Comparison of ENCODE assay signal across 8 mouse cellular contexts in genomic region chr9:44305466-44306079, GRCm38 (mm10). TPM values are rescaled to one million over a fixed set of nuclear protein-coding genes. Genes with fewer than 3 reads are reported as not detected.
DNase-seq lines count a peak whose midpoint lies in the region; ATAC-seq and TF ChIP-seq lines count a peak whose summit lies in the region.

Gene Hinfp, minus strand, starts transcription at chr9:44305671.

- DNase-seq in 3T3-L1 (ENCODE audit: low read depth, low spot score): peak; percentile 99
- DNase-seq in adrenal gland, postnatal 4 days (ENCODE audit: low spot score in 2 of 2): peak; percentile 90 to 97
- DNase-seq in embryonic facial prominence, embryonic 14.5 days (ENCODE audit: low spot score): peak; percentile 100
- peak; percentile 97 to 99 for DNase-seq in heart, adult 2 months
- peak; percentile 98 to 99 for DNase-seq in kidney, adult 8-10 months
- peak; percentile 88 to 97 for DNase-seq in spleen, postnatal 10 days (ENCODE audit: low spot score in 2 of 2)

- intact Hi-C loops in heart, adult 2 months (cut with DNase I): loop anchor here (2.0 to 5.0 kb wide), 2 partner anchors 21 to 37 kb away; partner anchors contain the start of genes Dpagt1 and Hmbs

- TF ChIP-seq POLR2A in heart, adult 2 months (IDR thresholded peaks at IDR 0.05; ENCODE audit: insufficient read depth, low read depth, low read length): peak; percentile 92

- peak within 1 kb of the TSS; percentile 59 for H3K27ac ChIP-seq in embryonic facial prominence, embryonic 14.5 days (replicated peaks; ENCODE audit: low read depth, low read length)
- peak within 1 kb of the TSS; percentile 82 for H3K27ac ChIP-seq in heart, adult 2 months
- H3K27ac ChIP-seq in limb, embryonic 13.5 days: peak within 1 kb of the TSS; percentile 75
- peak within 1 kb of the TSS; percentile 86 for H3K27ac ChIP-seq in midbrain, embryonic 16.5 days (ENCODE audit: low read length)

- peaks cover 2% of the 10 kb centered on the region; the same call in 1 of the 2 replicates for H3K79me2 ChIP-seq in heart, adult 2 months (replicated peaks; ENCODE audit: control insufficient read depth, insufficient read depth, low read length)

- TF ChIP-seq EP300 in heart, adult 2 months (IDR thresholded peaks at IDR 0.05; ENCODE audit: insufficient read depth, low read depth, low read length): peak; percentile 84

- no peaks in the 10 kb centered on the region for H3K9me3 ChIP-seq in embryonic facial prominence, embryonic 14.5 days (ENCODE audit: control insufficient read depth, low read length)
- no peaks in the 10 kb centered on the region for H3K9me3 ChIP-seq in limb, embryonic 13.5 days
- H3K9me3 ChIP-seq in midbrain, embryonic 16.5 days (replicated peaks; ENCODE audit: control insufficient read depth, low read length, poor library complexity, severe bottlenecking): no peaks in the 10 kb centered on the region

- no peaks in the 10 kb centered on the region for H3K27me3 ChIP-seq in embryonic facial prominence, embryonic 14.5 days (replicated peaks; ENCODE audit: control insufficient read depth, insufficient read depth, low read length)
- H3K27me3 ChIP-seq in heart, adult 2 months (ENCODE audit: control insufficient read depth, insufficient read depth, low read length): no peaks in the 10 kb centered on the region
- H3K27me3 ChIP-seq in limb, embryonic 13.5 days: no peaks in the 10 kb centered on the region
- H3K27me3 ChIP-seq in midbrain, embryonic 16.5 days (ENCODE audit: control insufficient read depth, insufficient read depth, low read depth, low read length): no peaks in the 10 kb centered on the region

- under 1% methylated on average over 35 of the region's 54 CpGs for WGBS in embryonic facial prominence, embryonic 14.5 days
- under 1% methylated on average over 54 of the region's 54 CpGs for WGBS in heart, adult 2 months
- under 1% methylated on average over 54 of the region's 54 CpGs for WGBS in limb, embryonic 13.5 days
- WGBS in midbrain, embryonic 16.5 days: under 1% methylated on average over 50 of the region's 54 CpGs

- TF ChIP-seq CTCF in heart, adult 2 months (IDR thresholded peaks at IDR 0.05): no peak

- H3K9ac ChIP-seq in embryonic facial prominence, embryonic 14.5 days (ENCODE audit: low read depth, low read length): peak within 1 kb of the TSS; percentile 79
- H3K9ac ChIP-seq in heart, adult 2 months (ENCODE audit: low read depth, low read length): peak within 1 kb of the TSS; percentile 79
- peak within 1 kb of the TSS; percentile 96 for H3K9ac ChIP-seq in limb, embryonic 13.5 days
- peak within 1 kb of the TSS; percentile 95 for H3K9ac ChIP-seq in midbrain, embryonic 16.5 days (ENCODE audit: low read depth, low read length)

- peak within 1 kb of the TSS; percentile 77 for H3K4me2 ChIP-seq in embryonic facial prominence, embryonic 14.5 days (ENCODE audit: low read depth, low read length)
- peak within 1 kb of the TSS; percentile 82 for H3K4me2 ChIP-seq in limb, embryonic 13.5 days (replicated peaks)
- peak within 1 kb of the TSS; percentile 66 for H3K4me2 ChIP-seq in midbrain, embryonic 16.5 days (ENCODE audit: low read length)

- H3K4me1 ChIP-seq in embryonic facial prominence, embryonic 14.5 days (ENCODE audit: control insufficient read depth, insufficient read depth, low read length): 0 out of 2 replicates have a peak, but pooled peaks cover 3% of the 10 kb centered on the region
- peaks cover 3% of the 10 kb centered on the region for H3K4me1 ChIP-seq in heart, adult 2 months (ENCODE audit: control insufficient read depth, insufficient read depth, low read length)
- peaks cover 16% of the 10 kb centered on the region for H3K4me1 ChIP-seq in limb, embryonic 13.5 days
- H3K4me1 ChIP-seq in midbrain, embryonic 16.5 days (ENCODE audit: control insufficient read depth, insufficient read depth, low read length): peaks cover 13% of the 10 kb centered on the region

- peak; percentile 99 for ATAC-seq in embryonic facial prominence, embryonic 14.5 days (ENCODE audit: low read depth)
- ATAC-seq in limb, embryonic 13.5 days (ENCODE audit: low FRiP score, low read depth): peak; percentile 99
- peak; percentile 98 for ATAC-seq in midbrain, embryonic 16.5 days

- H3K4me3 ChIP-seq in embryonic facial prominence, embryonic 14.5 days (ENCODE audit: low read depth, low read length): peak within 1 kb of the TSS; percentile 67
- H3K4me3 ChIP-seq in heart, adult 2 months: peak within 1 kb of the TSS; percentile 93
- peak within 1 kb of the TSS; percentile 96 for H3K4me3 ChIP-seq in limb, embryonic 13.5 days
- H3K4me3 ChIP-seq in midbrain, embryonic 16.5 days (ENCODE audit: low read depth, low read length): peak within 1 kb of the TSS; percentile 91

- H3K36me3 ChIP-seq in embryonic facial prominence, embryonic 14.5 days (ENCODE audit: control insufficient read depth, insufficient read depth, low read length): peaks cover 24% of the 10 kb centered on the region
- no peaks in the 10 kb centered on the region for H3K36me3 ChIP-seq in heart, adult 2 months (ENCODE audit: control insufficient read depth, insufficient read depth, low read length)
- H3K36me3 ChIP-seq in limb, embryonic 13.5 days: peaks cover 28% of the 10 kb centered on the region
- peaks cover 8% of the 10 kb centered on the region; the same call in 1 of the 2 replicates for H3K36me3 ChIP-seq in midbrain, embryonic 16.5 days (ENCODE audit: control insufficient read depth, insufficient read depth, low read length)

RNA-seq across cellular contexts. Expression of gene Hinfp, which starts in this region (rescaled TPM):
- 10 to 100 TPM; 33.4 to 34.5 TPM for total RNA-seq in adrenal gland, postnatal 4 days (2021)
- 15.6 and 18.7 TPM in 2 replicates for polyA plus RNA-seq in embryonic facial prominence, embryonic 14.5 days (2014; fragmentation: Nextera tagmentation; extraction: Ambion mirVana)
- total RNA-seq in heart, adult 2 months (2021): 10 to 100 TPM in 1 of 2 experiments, 1 to 10 TPM in 1; 6.9 to 10.2 TPM
- 12.6 and 16.0 TPM in 2 replicates for polyA plus RNA-seq in heart, adult 2 months (2012; rRNA removed)
- 26.1 and 29.6 TPM in 2 replicates for polyA plus RNA-seq in limb, embryonic 13.5 days (2015; fragmentation: Nextera tagmentation; extraction: Ambion mirVana)
- 28.7 and 30.0 TPM in 2 replicates for polyA plus RNA-seq in midbrain, embryonic 16.5 days (2015; fragmentation: Nextera tagmentation; extraction: Ambion mirVana)

Comparison
In these comparisons a context has a peak if more than half of its experiments do, and no peak if none do; other contexts are left out.
1. Peak in every context shown above with its lines: DNase-seq, ATAC-seq, H3K4me3 ChIP-seq and H3K27ac ChIP-seq.